9 mouse cellular contexts compared by ENCODE assay signal in genomic region chr11:96976379-96976687, GRCm38 (mm10). TPM values are rescaled to one million over a fixed set of nuclear protein-coding genes. Genes with fewer than 3 reads are reported as not detected.
DNase-seq lines count a peak whose midpoint lies in the region; ATAC-seq lines count a peak whose summit lies in the region.
"Had no signal": no experiment of that assay in that cellular context is flagged by ENCODE, and none has a peak within 500 bp of the region (broad histone marks: within the 10 kb centered on the region; RNA-seq: fewer than 3 reads in every experiment).

No protein-coding gene starts in this region.

- DNase-seq in cerebellum, adult 9-10 months: peak; percentile 50
- no peak for DNase-seq in cerebellum, adult 8-10 months
- no peak for DNase-seq in neural tube, embryonic 11.5 days (ENCODE audit: low spot score)
- no peak for DNase-seq in neural tube, embryonic 10.5 days (ENCODE audit: extremely low spot score, low spot score)
- DNase-seq in kidney, postnatal 10 days: no peak
- DNase-seq: layer of hippocampus, adult 9-11 months had no signal

- no peak overlapping the region for H3K27ac ChIP-seq in neural tube, embryonic 11.5 days (ENCODE audit: low read depth, low read length)
- H3K27ac ChIP-seq in limb, embryonic 13.5 days: peak overlapping the region; percentile 92
- peak overlapping the region; percentile 92; the same call in 1 of the 2 replicates for H3K27ac ChIP-seq in stomach, embryonic 15.5 days

- no peaks in the 10 kb centered on the region for H3K36me3 ChIP-seq in neural tube, embryonic 11.5 days (ENCODE audit: control insufficient read depth, insufficient read depth, low read length)
- no peaks in the 10 kb centered on the region for H3K36me3 ChIP-seq in limb, embryonic 13.5 days
- H3K36me3 ChIP-seq in stomach, embryonic 15.5 days: no peaks in the 10 kb centered on the region

- ATAC-seq in neural tube, embryonic 11.5 days (ENCODE audit: insufficient read depth, low FRiP score, low TSS enrichment): no peak
- no peak for ATAC-seq in limb, embryonic 13.5 days (ENCODE audit: low FRiP score, low read depth)
- ATAC-seq in stomach, embryonic 15.5 days (ENCODE audit: insufficient read depth, low FRiP score, low read depth): no peak
- ATAC-seq in frontal cortex, adult (ENCODE audit: low TSS enrichment): no peak

- WGBS in neural tube, embryonic 11.5 days: 62% methylated on average over 3 of the region's 3 CpGs
- WGBS in limb, embryonic 13.5 days: 47% methylated on average over 3 of the region's 3 CpGs
- WGBS in stomach, embryonic 15.5 days: 42% methylated on average over 3 of the region's 3 CpGs

- H3K9ac ChIP-seq in neural tube, embryonic 11.5 days (ENCODE audit: low read length): peak overlapping the region; percentile 95
- H3K9ac ChIP-seq in limb, embryonic 13.5 days: peak overlapping the region; percentile 95
- peak overlapping the region; percentile 88; the same call in 1 of the 2 replicates for H3K9ac ChIP-seq in stomach, embryonic 15.5 days

- peak overlapping the region; percentile 84 for H3K4me2 ChIP-seq in neural tube, embryonic 11.5 days (ENCODE audit: low read depth)
- peak overlapping the region; percentile 71 for H3K4me2 ChIP-seq in limb, embryonic 13.5 days (replicated peaks)
- peak overlapping the region; percentile 60 for H3K4me2 ChIP-seq in stomach, embryonic 15.5 days

- H3K27me3 ChIP-seq in neural tube, embryonic 11.5 days (ENCODE audit: control insufficient read depth, insufficient read depth, low read length): no peaks in the 10 kb centered on the region
- H3K27me3 ChIP-seq in limb, embryonic 13.5 days: 0 out of 2 replicates have a peak, but pooled peaks cover 3% of the 10 kb centered on the region
- no peaks in the 10 kb centered on the region for H3K27me3 ChIP-seq in stomach, embryonic 15.5 days (replicated peaks)

- peak overlapping the region; percentile 89 for H3K4me3 ChIP-seq in neural tube, embryonic 11.5 days (ENCODE audit: low read depth, low read length)
- H3K4me3 ChIP-seq in limb, embryonic 13.5 days: peak overlapping the region; percentile 81
- H3K4me3 ChIP-seq in stomach, embryonic 15.5 days (replicated peaks): peak overlapping the region; percentile 78

- H3K4me1 ChIP-seq in neural tube, embryonic 11.5 days (ENCODE audit: control insufficient read depth, insufficient read depth, low read length): peaks cover 15% of the 10 kb centered on the region
- H3K4me1 ChIP-seq in limb, embryonic 13.5 days: peaks cover 26% of the 10 kb centered on the region
- H3K4me1 ChIP-seq in stomach, embryonic 15.5 days: peaks cover 19% of the 10 kb centered on the region

- H3K9me3 ChIP-seq in neural tube, embryonic 11.5 days (ENCODE audit: control insufficient read depth, low read length): no peaks in the 10 kb centered on the region
- H3K9me3 ChIP-seq in limb, embryonic 13.5 days: no peaks in the 10 kb centered on the region
- H3K9me3 ChIP-seq in stomach, embryonic 15.5 days: no peaks in the 10 kb centered on the region

RNA-seq across cellular contexts. Expression of gene Sp2, which starts 6.4 kb away (rescaled TPM):
- polyA plus RNA-seq in neural tube, embryonic 11.5 days (2014; fragmentation: Nextera tagmentation; extraction: Ambion mirVana): 26.9 and 29.4 TPM in 2 replicates
- 16.9 and 18.7 TPM in 2 replicates for polyA plus RNA-seq in limb, embryonic 13.5 days (2015; fragmentation: Nextera tagmentation; extraction: Ambion mirVana)
- polyA plus RNA-seq in stomach, embryonic 15.5 days (2015; fragmentation: Nextera tagmentation; extraction: Ambion mirVana): 12.7 and 13.5 TPM in 2 replicates

RNA-seq across cellular contexts. Expression of gene Pnpo, which starts 32.5 kb away (rescaled TPM):
- polyA plus RNA-seq in neural tube, embryonic 11.5 days (2014; fragmentation: Nextera tagmentation; extraction: Ambion mirVana): 24.0 and 26.2 TPM in 2 replicates
- polyA plus RNA-seq in limb, embryonic 13.5 days (2015; fragmentation: Nextera tagmentation; extraction: Ambion mirVana): 21.2 and 25.0 TPM in 2 replicates
- 63.6 and 85.7 TPM in 2 replicates for polyA plus RNA-seq in stomach, embryonic 15.5 days (2015; fragmentation: Nextera tagmentation; extraction: Ambion mirVana)

RNA-seq across cellular contexts. Expression of gene Sp6, which starts 36.9 kb away (rescaled TPM):
- polyA plus RNA-seq in neural tube, embryonic 11.5 days (2014; fragmentation: Nextera tagmentation; extraction: Ambion mirVana): 0.09 and 0.20 TPM in 2 replicates
- polyA plus RNA-seq in limb, embryonic 13.5 days (2015; fragmentation: Nextera tagmentation; extraction: Ambion mirVana): 3.6 and 4.3 TPM in 2 replicates
- polyA plus RNA-seq in stomach, embryonic 15.5 days (2015; fragmentation: Nextera tagmentation; extraction: Ambion mirVana): 1.4 and 3.7 TPM in 2 replicates

RNA-seq across cellular contexts. Expression of gene Prr15l, which starts 48.4 kb away (rescaled TPM):
- 0.57 and 0.78 TPM in 2 replicates for polyA plus RNA-seq in neural tube, embryonic 11.5 days (2014; fragmentation: Nextera tagmentation; extraction: Ambion mirVana)
- 0.60 and 0.97 TPM in 2 replicates for polyA plus RNA-seq in limb, embryonic 13.5 days (2015; fragmentation: Nextera tagmentation; extraction: Ambion mirVana)
- 55.2 and 65.6 TPM in 2 replicates for polyA plus RNA-seq in stomach, embryonic 15.5 days (2015; fragmentation: Nextera tagmentation; extraction: Ambion mirVana)

RNA-seq across cellular contexts. Expression of gene Scrn2, which starts 53.4 kb away (rescaled TPM):
- polyA plus RNA-seq in neural tube, embryonic 11.5 days (2014; fragmentation: Nextera tagmentation; extraction: Ambion mirVana): 20.9 and 26.5 TPM in 2 replicates
- 27.2 and 27.7 TPM in 2 replicates for polyA plus RNA-seq in limb, embryonic 13.5 days (2015; fragmentation: Nextera tagmentation; extraction: Ambion mirVana)
- polyA plus RNA-seq in stomach, embryonic 15.5 days (2015; fragmentation: Nextera tagmentation; extraction: Ambion mirVana): 19.7 and 20.1 TPM in 2 replicates
